Mouse (Mus musculus) cortical plate, adult 2 months (tissue): ENCODE data around the gene Colgalt1. TPM values are rescaled to one million over a fixed set of nuclear protein-coding genes. Genes with fewer than 3 reads are reported as not detected.
A peak's percentile ranks its signal among the peaks of the same experiment; 100 is the strongest.

ENCODE experiments used
- H3K27ac ChIP-seq: fragments of 200-500 bp; 2 replicates; pipeline ENCODE4 v1.5.1; 2012; ENCODE audit warnings: low read length, control low read depth, inconsistent platforms; ENCODE audit not compliant: insufficient read depth
- H3K4me1 ChIP-seq: fragments of 200-500 bp; 2 replicates; pipeline ENCODE4 v1.6.1; 2011; ENCODE audit warnings: low read length; ENCODE audit not compliant: control insufficient read depth, insufficient read depth
- H3K4me3 ChIP-seq: fragments of 200-500 bp; 2 replicates; pipeline ENCODE4 v1.5.1; 2011; ENCODE audit warnings: mild to moderate bottlenecking, low read length, control low read depth; ENCODE audit not compliant: insufficient read depth
- CTCF ChIP-seq: fragments of 200-500 bp; IDR thresholded peaks from 2 replicates; pipeline ENCODE4 v1.5.1; 2011; ENCODE audit warnings: mild to moderate bottlenecking, control low read depth, low read length; ENCODE audit not compliant: insufficient read depth; ENCODE audit errors: extremely low read depth
- POLR2A ChIP-seq: fragments of 200-500 bp; IDR thresholded peaks from 2 replicates; pipeline ENCODE4 v1.6.1; 2011; ENCODE audit warnings: mild to moderate bottlenecking, low read length, control low read depth; ENCODE audit not compliant: insufficient read depth; ENCODE audit errors: extremely low read depth
- polyA plus RNA-seq: library from polyadenylated mRNA; depleted of rRNA; stranded (reverse); fragments of >200 nt; gene quantifications from 2 replicates; pipeline ENCODE4 v1.2.3, GENCODE M21; 2012

Colgalt1 gene
- polyA plus RNA-seq, 1 experiment: 100 TPM

- TF ChIP-seq POLR2A: peak; percentile 36; the same call in 1 of the 2 replicates
- peak; percentile 93 for TF ChIP-seq CTCF
- Histone ChIP-seq H3K4me3 (peak overlapping the region; percentile 13), H3K4me1 (peaks cover 3% of the 10 kb centered on the region), H3K27ac (no peak overlapping the region)
Measured at GRCm38 (mm10) chr8:71595862-71596261, 14.9 kb upstream of the Colgalt1 start.

GRCm38 (mm10) chr8:71596384-71596783 lies 14.4 kb upstream of the Colgalt1 start:
- TF ChIP-seq POLR2A (no peak), CTCF (no peak)
- H3K27ac ChIP-seq: no peak overlapping the region

GRCm38 (mm10) chr8:71596798-71597197 lies 14.0 kb upstream of the Colgalt1 start:
- TF ChIP-seq POLR2A (no peak), CTCF (no peak)
- peaks cover 3% of the 10 kb centered on the region for H3K4me1 ChIP-seq
- no peak overlapping the region for H3K4me3 ChIP-seq
- no peak overlapping the region for H3K27ac ChIP-seq

More at GRCm38 (mm10) chr8:71596384-71596783, 14.4 kb upstream of the Colgalt1 start:
- H3K4me1 ChIP-seq: peaks cover 3% of the 10 kb centered on the region
- H3K4me3 ChIP-seq: no peak overlapping the region

GRCm38 (mm10) chr8:71597451-71597850 lies 13.3 kb upstream of the Colgalt1 start, which contains the start of gene Fam129c:
Gene Fam129c (plus strand): TSS chr8:71597648.
- Histone ChIP-seq H3K27ac (no peak within 1 kb of the TSS), H3K4me3 (no peak within 1 kb of the TSS), H3K4me1 (peaks cover 3% of the 10 kb centered on the region)
- TF ChIP-seq POLR2A: no peak
- TF ChIP-seq CTCF: no peak

- H3K27ac ChIP-seq: no peak overlapping the region
- no peaks in the 10 kb centered on the region for H3K4me1 ChIP-seq
- no peak overlapping the region for H3K4me3 ChIP-seq
- TF ChIP-seq CTCF (no peak), POLR2A (no peak)
Measured at GRCm38 (mm10) chr8:71598375-71598774, 12.4 kb upstream of the Colgalt1 start.

GRCm38 (mm10) chr8:71598841-71599240 lies 12.0 kb upstream of the Colgalt1 start:
- Histone ChIP-seq H3K27ac (no peak overlapping the region), H3K4me3 (no peak overlapping the region), H3K4me1 (no peaks in the 10 kb centered on the region)
- no peak for TF ChIP-seq CTCF
- TF ChIP-seq POLR2A: no peak

GRCm38 (mm10) chr8:71601939-71602665 lies 8.7 kb upstream of the Colgalt1 start:
- Histone ChIP-seq H3K27ac (no peak overlapping the region), H3K4me1 (no peaks in the 10 kb centered on the region), H3K4me3 (peak overlapping the region; percentile 19; the same call in 1 of the 2 replicates)
- TF ChIP-seq POLR2A (no peak), CTCF (no peak)

- H3K4me1 ChIP-seq: no peaks in the 10 kb centered on the region
- H3K4me3 ChIP-seq: peak overlapping the region; percentile 19; the same call in 1 of the 2 replicates
- no peak overlapping the region for H3K27ac ChIP-seq
- TF ChIP-seq CTCF (no peak), POLR2A (no peak)
Measured at GRCm38 (mm10) chr8:71602666-71603334, 8.0 kb upstream of the Colgalt1 start.

- TF ChIP-seq CTCF: no peak
- TF ChIP-seq POLR2A: no peak
- no peak overlapping the region for H3K27ac ChIP-seq
- no peaks in the 10 kb centered on the region for H3K4me1 ChIP-seq
- no peak overlapping the region for H3K4me3 ChIP-seq
Measured at GRCm38 (mm10) chr8:71604021-71604420, 6.8 kb upstream of the Colgalt1 start.
